ENCODE assay signal across 8 mouse cellular contexts in the genomic region with DNA sequence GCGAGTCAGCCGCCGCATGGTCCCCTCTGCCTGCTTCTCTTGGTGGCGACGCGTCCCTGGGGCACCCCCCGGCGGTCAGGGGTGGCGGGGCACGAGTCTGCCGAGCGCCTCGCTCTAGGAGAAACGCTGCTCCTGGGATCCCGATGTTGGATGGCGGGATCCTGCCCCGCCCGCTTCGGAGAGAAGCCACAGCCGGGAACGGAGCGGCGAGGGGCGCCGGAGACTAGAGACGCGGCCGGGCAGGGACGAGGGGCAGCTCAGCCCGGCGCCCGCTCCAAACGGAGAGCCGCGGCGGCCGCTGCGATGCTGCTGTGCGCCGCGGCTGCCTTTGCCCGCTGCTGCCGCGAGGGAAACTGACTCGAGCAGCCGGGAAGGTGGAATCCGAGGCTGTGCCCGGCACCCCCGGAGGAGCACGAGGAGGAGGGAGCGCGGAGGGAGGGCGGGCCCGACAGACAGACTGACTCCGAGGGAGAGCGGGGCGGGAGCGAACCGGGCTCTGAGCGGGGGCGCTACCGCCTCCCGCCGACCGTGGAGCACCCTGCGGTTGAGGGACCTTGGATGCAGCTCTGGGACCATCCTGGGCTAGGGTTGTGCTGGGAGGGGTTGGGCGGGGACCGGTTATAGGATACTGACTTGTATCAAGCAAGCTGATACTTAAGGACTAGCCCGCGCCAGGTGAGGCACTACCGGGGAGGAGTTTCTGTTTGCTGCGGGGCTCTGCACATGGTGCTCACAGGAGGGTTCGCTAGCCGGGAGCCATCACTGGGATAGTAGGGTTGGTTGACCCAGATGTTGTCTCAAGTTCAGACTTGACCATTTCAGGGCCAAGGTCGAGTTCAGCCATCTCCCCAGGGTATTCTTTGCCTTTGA. TPM values are rescaled to one million over a fixed set of nuclear protein-coding genes. Genes with fewer than 3 reads are reported as not detected.
DNase-seq lines count a peak whose midpoint lies in the region; ATAC-seq and TF ChIP-seq lines count a peak whose summit lies in the region.

A gene (minus strand): TSS at position 412 of the 870 bp plus-strand sequence.

- under 1% methylated on average over 70 of the region's 75 CpGs for WGBS in forebrain, embryonic 14.5 days

- H3K4me2 ChIP-seq in forebrain, embryonic 14.5 days (ENCODE audit: low read length) = peak within 1 kb of the TSS; percentile 93

- DNase-seq in G1E (ENCODE audit: low spot score) = no peak
- DNase-seq in c-Kit-positive CD71-negative TER-119-negative erythroid progenitor cells, embryonic 14.5 days (ENCODE audit: low read depth) = peak; percentile 12
- DNase-seq in forebrain, embryonic 14.5 days (ENCODE audit: low spot score) = peak; percentile 71
- peak; percentile 52 to 61 for DNase-seq in layer of hippocampus, adult 8-10 months (ENCODE audit: low spot score in 2 of 2)
- DNase-seq in lung, postnatal 14 days = peak; percentile 8
- peak; percentile 81 to 82 for DNase-seq in right cerebral cortex, postnatal 10 days (ENCODE audit: low spot score in 2 of 2)

- H3K27ac ChIP-seq in forebrain, embryonic 14.5 days (ENCODE audit: low read depth, low read length) = peak within 1 kb of the TSS; percentile 59

- H3K36me3 ChIP-seq in G1E (replicated peaks) = no peaks in the 10 kb centered on the region
- no peaks in the 10 kb centered on the region for H3K36me3 ChIP-seq in forebrain, embryonic 14.5 days (ENCODE audit: control insufficient read depth, insufficient read depth, low read length)

- TF ChIP-seq CTCF in G1E (IDR thresholded peaks at IDR 0.05; ENCODE audit: low read depth, low read length) = no peak

- peak within 1 kb of the TSS; percentile 80 for H3K9ac ChIP-seq in forebrain, embryonic 14.5 days (ENCODE audit: low read length)

- H3K4me3 ChIP-seq in G1E (ENCODE audit: low read depth, low read length) = peak within 1 kb of the TSS; percentile 4; the same call in 1 of the 2 replicates
- peak within 1 kb of the TSS; percentile 53 for H3K4me3 ChIP-seq in forebrain, embryonic 14.5 days (ENCODE audit: low read depth, low read length)

- H3K9me3 ChIP-seq in G1E (replicated peaks) = peaks cover 71% of the 10 kb centered on the region
- no peaks in the 10 kb centered on the region for H3K9me3 ChIP-seq in forebrain, embryonic 14.5 days (replicated peaks; ENCODE audit: control insufficient read depth, low read length)

- ATAC-seq in G1E (ENCODE audit: extremely low read depth, insufficient number of reproducible peaks, low FRiP score, poor library complexity, severe bottlenecking) = no peak
- ATAC-seq in forebrain, embryonic 14.5 days = peak; percentile 61
- peak; percentile 58 to 74; a peak in 3 of 4 replicates for ATAC-seq in hematopoietic stem cell, adult 5-6 weeks (replicated peaks in 1 of 2; ENCODE audit: insufficient read depth in 1 of 2, low FRiP score in 2 of 2, low TSS enrichment in 1 of 2, low read depth in 1 of 2, poor library complexity in 2 of 2, severe bottlenecking in 2 of 2)
- no peak for ATAC-seq in erythroid progenitor cell, adult 5-6 weeks (replicated peaks; ENCODE audit: low FRiP score, poor library complexity, severe bottlenecking)

- no peaks in the 10 kb centered on the region for H3K4me1 ChIP-seq in G1E (ENCODE audit: insufficient read depth, low read depth, low read length)
- H3K4me1 ChIP-seq in forebrain, embryonic 14.5 days (ENCODE audit: control insufficient read depth, insufficient read depth, low read length) = peaks cover 35% of the 10 kb centered on the region

- no peaks in the 10 kb centered on the region; the same call in 1 of the 2 replicates for H3K27me3 ChIP-seq in G1E (ENCODE audit: insufficient read depth, low read length)
- H3K27me3 ChIP-seq in forebrain, embryonic 14.5 days (replicated peaks; ENCODE audit: control insufficient read depth, insufficient read depth, low read length) = peaks cover 9% of the 10 kb centered on the region; the same call in 1 of the 2 replicates

RNA-seq across cellular contexts. Expression of the gene that starts here (rescaled TPM):
- total RNA-seq in G1E (2014; fragmentation: Nextera tagmentation) (not detected in 2 replicates), G1E (2017) (0.05 and 0.06 TPM in 2 replicates)
- not detected in 2 replicates for polyA plus RNA-seq in G1E (2012)
- 7.1 and 9.4 TPM in 2 replicates for polyA plus RNA-seq in forebrain, embryonic 14.5 days (2014; fragmentation: Nextera tagmentation; extraction: Ambion mirVana)
- total RNA-seq in hematopoietic stem cell, adult 5-6 weeks (2017) = not detected in 2 replicates
- 10 to 100 TPM; 21.5 to 29.1 (median 24.0) TPM for total RNA-seq in layer of hippocampus, adult 8-10 months (2022)
- total RNA-seq in erythroid progenitor cell, adult 5-6 weeks (2015; ENCODE audit: low replicate concordance) = not detected in 2 replicates
- total RNA-seq in erythroid progenitor cell, adult 5-6 weeks (2017; ENCODE audit: low replicate concordance) = not detected in 2 replicates

Comparison
In these comparisons a context has a peak if more than half of its experiments do, and no peak if none do; other contexts are left out.
1. RNA of the gene that starts here (total RNA-seq): 21.5 to 29.1 TPM in layer of hippocampus, adult 8-10 months; 0.05 to 0.06 TPM in G1E, not detected in hematopoietic stem cell, adult 5-6 weeks and not detected in erythroid progenitor cell, adult 5-6 weeks; every median in the first group is over 10 times any median in the second.
2. Peak in ATAC-seq in hematopoietic stem cell, adult 5-6 weeks; RNA of the gene not detected or under 1 TPM.